Mouse (Mus musculus) kidney, adult 2 months (tissue): Measurements from ENCODE around the gene Mgat1.

Source experiments
- CTCF ChIP-seq: fragments of 200-500 bp; conservative IDR thresholded peaks from 2 replicates; pipeline ENCODE4 v1.5.1; 2011; ENCODE audit warnings: low read depth, mild to moderate bottlenecking, control low read depth, low read length, moderate library complexity, mixed read lengths; ENCODE audit not compliant: insufficient read depth, insufficient read length
- POLR2A ChIP-seq: fragments of 200-500 bp; IDR thresholded peaks from one replicate; pipeline ENCODE4 v1.6.1; 2011; ENCODE audit warnings: low read depth, low read length, control low read depth

GRCm38 (mm10) chr11:49200666-49201065, 43.3 kb upstream of the Mgat1 start:
- TF ChIP-seq CTCF = no peak
- TF ChIP-seq POLR2A = no peak
